Mouse (Mus musculus) left cerebral cortex, postnatal 25 days (tissue): ENCODE measurements around the gene Fam13c. TPM values are rescaled to one million over a fixed set of nuclear protein-coding genes. Genes with fewer than 3 reads are reported as not detected.
"Not testable (repeated sequence)": the region's sequence is repeated elsewhere in the genome, so short reads cannot be mapped to it uniquely, and the experiment has no call there.

Experiments
- DNase-seq, 2 experiments: peaks; one replicate each; pipeline ENCODE4 v3.0.0; 2022; ENCODE audit warnings: low spot score in 2 of 2, mixed read lengths in 1 of 2
- intact Hi-C: fragments of 180-260 bp; cut with DNase I; formaldehyde crosslinking; loops from one replicate; pipeline ENCODE4 v1.15.1; 2025
- total RNA-seq, 2 experiments: library from RNA; stranded (reverse); gene quantifications; 2 replicates each; pipeline ENCODE4 v1.2.3; 2021

Gene Fam13c
- total RNA-seq: 10 to 100 TPM; 59.4 to 60.7 TPM

DNA sequence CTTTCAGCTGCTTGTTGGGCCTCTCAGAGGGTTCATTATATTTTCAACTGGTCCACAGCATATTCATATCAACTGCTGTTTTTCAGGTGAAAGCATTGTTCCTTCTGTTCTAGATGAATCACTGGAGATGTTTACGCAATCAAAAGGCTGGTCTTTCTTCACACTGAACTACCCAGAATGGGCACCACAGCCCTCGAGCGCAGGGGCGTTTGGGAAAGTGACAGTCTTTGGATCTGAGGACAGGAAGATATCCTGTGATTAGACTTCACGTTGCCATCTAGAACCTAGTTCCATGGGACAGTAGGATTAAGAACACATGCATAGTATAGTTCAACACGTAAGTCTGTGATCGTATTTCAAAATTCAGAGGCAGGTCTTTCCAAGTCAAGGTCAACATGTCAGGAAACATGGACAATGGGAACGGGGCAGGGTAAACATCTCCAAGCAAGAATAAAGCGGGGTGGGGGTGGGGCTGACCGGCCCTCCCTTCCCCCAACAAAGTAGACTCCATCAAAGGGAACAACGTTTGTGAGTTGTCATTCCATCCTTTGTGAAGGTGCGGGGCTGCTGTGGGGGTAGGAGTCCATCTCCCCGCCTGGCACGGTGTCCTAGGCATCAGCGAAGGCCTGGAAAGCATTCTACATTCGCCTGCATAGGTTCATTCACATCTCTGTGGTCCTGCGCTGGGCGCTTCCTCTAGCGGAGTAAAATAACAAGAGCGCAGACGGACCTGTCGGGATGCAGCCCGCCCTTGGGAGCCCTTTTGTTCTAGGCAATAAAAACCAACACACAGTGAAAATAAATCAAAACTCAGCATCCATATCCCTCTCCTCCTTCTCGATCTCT, at the start of gene Fam13c:
TSS of gene Fam13c (plus strand) at position 806 of the 846 bp plus-strand sequence.
- peak; percentile 54 to 56 for DNase-seq
- intact Hi-C loops: loop anchor here (2.0 to 5.0 kb wide), 2 partner anchors 67 to 82 kb away; no protein-coding TSS in a partner anchor

DNA sequence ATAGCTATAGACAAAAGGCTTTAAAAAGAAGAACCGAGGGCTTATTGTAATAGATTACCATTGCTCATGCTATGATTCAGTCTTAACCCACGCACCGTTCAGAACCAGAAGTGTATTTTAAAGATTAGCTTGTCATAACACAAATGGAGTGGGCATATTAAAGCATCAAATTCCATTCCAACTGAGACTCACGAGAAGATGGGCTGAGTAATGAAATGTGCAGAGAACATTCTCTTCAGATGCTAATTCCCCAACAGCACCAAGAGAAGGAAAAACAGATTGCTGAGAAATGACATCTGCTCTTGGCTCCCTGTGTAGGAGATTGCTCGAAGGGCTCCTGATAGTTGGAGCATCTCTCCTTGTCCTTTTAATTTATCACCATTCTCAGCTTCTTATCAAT, 44.4 kb upstream of the Fam13c start:
- intact Hi-C loops: no loop called here
- DNase-seq: peak; percentile 41 to 89

DNA sequence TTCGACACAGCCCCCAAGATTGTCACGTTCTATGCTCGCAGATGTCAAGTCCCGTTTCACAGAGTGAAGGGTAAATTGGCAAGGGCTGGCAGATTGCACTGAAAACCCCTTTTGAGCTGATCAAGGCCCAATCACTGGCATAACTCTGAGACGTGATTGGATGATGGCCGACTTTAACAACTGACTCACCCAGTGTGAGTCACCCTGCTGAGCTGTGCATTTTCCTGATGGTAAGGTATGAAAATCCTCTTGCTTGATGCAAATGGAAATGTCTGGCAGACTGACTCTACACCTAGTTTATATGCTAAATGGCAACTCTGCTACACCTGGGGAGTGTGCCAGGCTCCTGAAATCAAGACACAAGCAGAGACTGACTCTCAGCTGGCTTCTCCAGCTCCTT, 42.1 kb upstream of the Fam13c start:
- peak in 1 of 2 experiments; percentile 89 for DNase-seq
- intact Hi-C loops: no loop called here

DNA sequence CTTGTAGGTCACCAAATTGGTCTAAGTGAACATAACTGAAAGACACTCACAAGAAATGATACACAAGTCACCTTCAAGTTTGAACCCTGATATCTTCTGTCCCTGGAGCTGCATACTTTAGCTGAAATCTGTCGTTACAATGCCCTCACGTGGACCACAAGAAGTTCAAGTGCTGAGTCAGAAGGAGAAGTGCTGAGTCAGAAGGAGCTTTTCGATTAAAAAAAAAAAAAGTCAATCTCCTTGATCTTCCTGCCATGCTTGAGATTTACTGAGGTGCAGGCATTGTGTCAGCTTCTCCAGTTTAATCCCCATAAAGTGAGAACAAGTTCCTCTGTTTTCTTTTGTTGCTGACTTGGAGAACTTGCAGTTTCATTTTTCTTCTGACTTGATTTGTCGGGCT, 38.3 kb upstream of the Fam13c start:
- DNase-seq: no peak
- intact Hi-C loops: no loop called here

DNA sequence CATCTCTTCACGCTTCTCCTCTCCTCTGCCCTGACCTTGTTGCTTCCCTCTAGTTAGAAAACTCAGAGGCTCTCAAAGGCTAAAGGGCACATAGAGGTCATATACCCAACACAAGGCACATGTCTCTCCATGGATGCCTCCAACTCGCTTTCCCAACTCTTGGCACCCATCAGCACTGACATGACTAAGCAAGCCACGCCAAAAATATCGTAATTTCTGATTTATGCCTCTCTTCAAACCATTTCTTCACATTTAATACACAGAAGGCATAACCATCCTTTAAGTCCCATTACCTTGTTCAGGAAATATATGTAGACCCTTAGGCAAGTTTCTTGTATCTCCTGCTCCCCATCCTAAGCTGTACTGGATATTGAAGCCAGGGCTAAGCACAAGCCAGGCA, 37.6 kb upstream of the Fam13c start:
- intact Hi-C loops: no loop called here
- no peak for DNase-seq

DNA sequence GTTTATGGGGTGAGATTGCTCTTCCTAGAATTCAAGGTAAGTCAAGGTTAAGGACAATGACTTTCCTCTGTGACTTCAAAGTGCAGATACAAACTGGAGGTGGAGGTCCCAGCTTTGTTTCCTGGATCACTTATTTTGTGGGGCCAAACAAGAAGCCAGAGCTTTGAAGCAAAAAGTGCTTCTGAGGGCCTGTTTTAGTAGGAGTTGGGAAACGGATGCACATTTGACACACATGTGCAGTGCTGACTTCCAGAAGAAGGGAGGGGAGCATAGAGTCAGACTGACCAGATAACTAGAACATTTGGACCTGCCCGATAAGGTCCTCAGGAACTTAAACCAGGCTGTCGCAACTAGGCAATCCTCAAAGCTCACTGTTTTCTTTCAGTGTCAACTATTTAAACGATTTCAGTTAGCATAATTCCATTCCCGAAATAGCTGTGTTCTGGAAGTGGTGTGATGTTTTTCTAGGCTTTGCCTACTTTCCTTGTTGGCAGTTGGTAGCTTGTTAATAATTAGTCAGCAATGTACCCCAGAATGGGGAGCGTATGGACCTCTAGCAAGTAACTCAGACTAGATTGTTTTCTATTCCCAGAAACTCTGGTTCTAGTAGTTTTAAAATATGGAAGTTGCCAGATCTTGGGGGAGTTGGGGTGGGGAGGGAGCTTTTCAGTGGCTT, 22.3 kb upstream of the Fam13c start:
- DNase-seq: no peak
- intact Hi-C loops: no loop called here

DNA sequence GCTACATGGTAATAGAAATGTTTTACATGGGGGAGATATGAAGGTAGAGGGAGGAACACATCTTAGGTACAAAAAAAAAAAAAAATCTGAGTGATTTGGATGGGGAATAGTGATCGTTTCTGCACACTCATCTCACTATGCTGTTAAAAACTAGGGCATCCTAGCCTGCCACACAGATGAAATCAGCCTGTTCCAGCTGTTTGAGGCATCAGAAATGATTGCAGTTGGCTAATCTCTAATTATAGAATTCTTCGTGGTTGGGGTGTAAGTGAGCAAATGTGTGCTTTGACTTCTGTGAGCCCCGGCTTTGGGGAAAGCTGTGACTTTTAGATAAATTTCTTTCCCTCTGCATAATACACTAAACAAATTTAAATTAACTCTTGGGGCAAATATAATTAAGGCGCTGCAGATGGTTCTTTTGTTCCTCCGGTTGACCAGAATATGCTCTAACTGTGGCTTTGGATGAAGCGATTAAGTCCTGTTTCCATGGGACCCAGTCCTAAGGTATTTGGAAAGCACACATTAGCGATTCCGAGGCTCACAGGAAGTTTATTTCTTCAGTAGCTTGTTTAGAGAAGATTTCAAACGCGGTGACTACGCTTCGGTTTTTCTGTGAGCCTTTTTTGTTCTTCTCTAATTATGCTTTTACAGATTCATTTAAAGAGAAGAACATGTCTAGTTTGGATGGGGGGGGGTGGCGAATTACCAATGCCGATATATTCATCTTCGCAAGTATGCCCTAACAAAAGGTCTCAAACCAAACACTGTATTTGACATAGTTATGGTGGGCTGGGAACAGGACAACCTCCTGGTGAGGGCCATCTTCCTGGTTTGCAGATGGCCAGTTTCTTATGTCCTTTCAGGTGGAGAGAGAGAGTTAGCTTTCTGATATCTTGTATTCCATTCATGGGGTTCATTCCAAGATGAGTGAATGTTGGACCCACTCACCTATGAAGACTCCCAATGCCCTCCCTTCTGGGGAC, 20.7 kb upstream of the Fam13c start:
- DNase-seq: no peak
- intact Hi-C loops: no loop called here

DNA sequence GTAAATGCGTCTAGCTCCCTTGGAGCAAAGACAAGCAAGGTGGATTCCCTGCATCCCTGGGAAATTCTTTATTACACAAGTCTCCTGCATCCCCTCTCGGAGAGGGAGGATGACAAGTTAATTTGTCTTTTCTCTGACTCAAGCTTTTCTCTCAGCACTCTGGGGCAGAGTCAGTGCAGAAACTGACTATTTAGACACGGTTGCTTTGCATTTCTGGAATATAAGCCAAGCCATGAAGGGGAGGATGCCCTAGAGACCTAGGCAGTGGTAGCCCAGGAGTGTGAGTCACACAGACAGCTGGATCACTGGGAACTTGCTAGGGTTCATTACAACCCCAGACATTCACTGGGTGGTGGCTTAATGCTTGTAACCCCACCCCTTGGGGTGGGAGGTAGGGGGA, 13.9 kb upstream of the Fam13c start:
- intact Hi-C loops: no loop called here
- DNase-seq: no peak

DNA sequence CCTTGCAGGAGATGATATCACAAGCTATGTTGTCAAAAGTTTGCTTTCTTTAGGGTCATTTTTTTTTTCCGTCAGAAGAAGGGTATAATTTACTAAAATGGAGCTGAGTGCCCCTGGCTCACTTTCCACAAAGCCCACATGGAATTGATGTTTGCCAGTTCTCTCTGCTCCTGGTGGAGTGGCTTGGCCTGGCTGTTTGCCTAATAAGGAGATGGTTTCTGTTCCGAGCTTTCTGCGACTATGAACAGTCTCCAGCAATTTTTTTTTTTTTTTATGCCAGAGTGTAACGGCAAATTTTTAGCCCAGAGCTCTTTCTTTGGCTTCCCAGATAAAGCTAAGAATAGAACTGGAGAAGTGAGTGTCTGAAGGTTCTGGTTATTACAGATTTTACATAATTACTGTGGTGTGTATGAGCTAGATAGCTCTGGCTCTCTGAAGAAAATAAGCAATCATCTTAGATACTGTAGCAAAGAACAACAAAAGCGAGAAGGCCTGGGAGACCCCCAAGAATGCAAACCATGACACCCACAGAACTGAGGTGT, 12.1 kb upstream of the Fam13c start:
- peak; percentile 61 to 85 for DNase-seq
- intact Hi-C loops: no loop called here

DNA sequence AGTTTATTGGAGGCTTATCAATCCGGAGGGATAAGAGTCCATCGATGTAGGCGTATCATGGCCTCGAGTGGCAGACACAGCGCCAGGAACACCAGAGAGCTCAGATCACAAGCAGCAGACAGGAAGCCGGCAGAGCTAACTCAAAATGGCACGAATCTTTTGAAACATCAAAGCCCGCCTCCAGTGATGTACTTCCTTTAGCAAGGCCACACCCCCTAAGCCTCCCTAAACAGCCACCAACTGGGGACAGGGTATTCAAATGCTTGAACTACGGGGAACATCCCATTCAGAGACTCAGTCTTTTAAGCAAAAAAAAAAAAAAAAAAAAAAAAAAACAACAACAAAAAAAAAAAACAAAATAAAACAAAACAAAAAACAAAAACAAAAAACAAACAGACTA, 10.9 kb upstream of the Fam13c start:
- intact Hi-C loops: no loop called here
- no peak for DNase-seq

DNA sequence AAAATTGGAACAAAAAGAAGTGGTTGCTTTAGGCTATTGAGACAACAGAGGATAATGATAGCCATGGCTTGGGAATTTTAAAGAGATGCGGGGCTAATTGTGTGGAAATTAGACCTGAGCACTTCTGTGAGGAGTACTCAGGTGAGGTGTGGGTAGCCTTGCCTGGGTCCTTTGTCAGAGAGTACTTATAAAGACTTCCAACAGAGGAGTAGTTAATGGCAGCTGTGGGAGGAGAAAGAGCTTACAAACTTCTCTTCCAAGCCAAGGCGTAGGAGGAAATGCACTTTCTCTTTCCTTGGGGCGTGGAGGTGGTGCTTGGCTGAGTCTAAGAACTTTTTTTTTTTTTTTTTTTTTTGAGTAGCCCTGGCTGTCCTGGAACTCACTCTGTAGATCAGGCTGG, 6.9 kb upstream of the Fam13c start:
- intact Hi-C loops: no loop called here
- DNase-seq: peak in 1 of 2 experiments; percentile 66

DNA sequence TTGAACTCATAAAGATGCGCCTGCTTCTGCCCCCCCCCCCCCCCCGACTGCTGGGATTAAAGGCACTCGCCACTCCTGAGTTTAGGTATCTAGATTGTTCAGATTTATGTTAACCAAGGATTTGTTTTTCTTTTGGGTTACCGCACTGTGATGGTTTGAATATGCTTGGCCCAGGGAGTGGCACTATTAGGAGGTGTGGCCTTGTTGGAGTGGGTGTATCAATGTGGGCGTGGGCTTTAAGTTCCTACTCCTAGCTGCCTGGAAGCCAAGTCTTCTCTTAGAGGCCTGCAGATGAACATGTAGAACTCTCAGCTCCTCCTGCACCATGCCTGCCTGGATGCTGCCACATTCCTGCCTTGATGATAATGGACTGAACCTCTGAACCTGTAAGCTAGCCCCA, 6.5 kb upstream of the Fam13c start:
- intact Hi-C loops, DNase-seq: not testable (repeated sequence)

DNA sequence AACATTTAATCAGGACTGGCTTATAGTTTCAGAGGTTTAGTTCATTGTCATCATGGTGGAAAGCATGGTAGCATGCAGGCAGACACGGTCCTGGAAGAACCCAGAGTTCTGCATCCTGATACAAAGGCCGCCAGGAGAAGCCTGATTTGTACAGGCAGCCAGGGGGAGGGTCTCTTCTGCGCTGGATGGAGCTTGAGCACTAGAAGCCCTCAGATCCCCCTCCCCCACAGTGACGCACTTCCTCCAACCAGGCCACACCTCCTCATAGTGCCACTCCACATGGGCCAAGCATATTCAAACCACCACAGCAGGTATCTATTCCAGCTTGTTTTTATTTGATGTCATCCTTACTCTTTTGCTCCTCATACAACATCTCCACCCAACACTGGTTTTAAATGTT, 3.6 kb upstream of the Fam13c start:
- intact Hi-C loops: no loop called here
- no peak for DNase-seq

DNA sequence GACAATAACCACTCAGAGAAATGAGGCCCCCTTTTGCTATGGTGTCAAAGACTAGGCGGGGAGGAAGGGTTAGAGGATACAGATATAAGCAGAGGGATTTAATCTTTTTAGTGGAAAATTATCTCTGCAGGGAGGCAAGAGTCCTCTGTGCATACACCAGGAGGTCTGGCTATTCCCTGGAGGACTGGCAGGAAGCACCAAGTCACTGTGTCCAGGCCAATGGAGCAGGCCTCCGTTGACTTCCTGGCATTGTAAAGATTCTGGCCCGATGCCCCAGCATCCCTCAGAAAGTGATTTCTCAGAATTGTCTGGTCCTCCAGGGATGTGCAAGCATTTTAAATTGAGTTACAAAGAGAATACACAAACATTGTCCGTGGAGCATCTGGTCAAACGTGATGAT, 3.0 kb upstream of the Fam13c start:
- intact Hi-C loops: no loop called here
- DNase-seq: no peak

DNA sequence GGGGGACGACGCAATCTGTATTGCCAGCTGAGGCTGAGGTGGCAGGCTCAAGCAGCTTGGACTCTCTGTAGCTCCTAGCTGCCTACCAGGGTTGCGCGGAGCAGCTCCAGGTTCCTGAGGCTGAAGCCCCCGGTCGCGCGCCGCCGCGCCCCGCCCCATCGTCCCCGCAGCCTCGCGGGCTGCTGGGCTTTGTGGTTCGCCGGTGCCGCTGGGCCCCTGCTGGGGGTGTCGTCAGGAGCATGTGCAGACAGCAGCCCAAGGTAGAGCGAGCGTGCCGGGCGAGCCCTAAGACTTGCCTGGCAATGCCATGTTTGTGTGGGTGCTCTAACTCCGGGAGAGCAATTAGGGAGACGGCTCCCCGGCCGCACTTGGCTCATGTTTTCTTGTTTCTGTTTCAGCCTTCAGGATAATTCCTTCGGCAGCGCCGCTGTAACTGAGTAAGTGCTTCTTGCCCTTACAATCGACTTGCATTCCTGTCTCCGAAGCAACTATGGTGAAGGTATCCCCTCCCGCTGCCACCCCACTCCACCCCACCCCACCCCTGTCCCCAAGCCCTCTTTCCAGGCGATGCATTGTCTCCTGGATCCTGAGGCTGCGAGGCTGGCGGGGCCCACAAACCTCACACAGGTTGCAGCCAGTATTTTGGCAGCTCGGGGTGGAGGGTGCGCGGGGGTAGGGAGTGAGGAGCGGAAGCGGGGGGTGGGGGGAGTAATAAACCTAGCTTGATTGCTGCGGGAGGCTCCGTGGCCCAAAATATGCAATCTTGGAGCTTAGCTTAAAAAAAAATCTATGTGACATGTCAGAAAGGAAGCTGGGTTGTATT, 569 bp downstream of the Fam13c start:
- peak; percentile 75 to 83 for DNase-seq
- intact Hi-C loops: loop anchor here (2.0 to 5.0 kb wide), 2 partner anchors 68 to 81 kb away; no protein-coding TSS in a partner anchor

DNA sequence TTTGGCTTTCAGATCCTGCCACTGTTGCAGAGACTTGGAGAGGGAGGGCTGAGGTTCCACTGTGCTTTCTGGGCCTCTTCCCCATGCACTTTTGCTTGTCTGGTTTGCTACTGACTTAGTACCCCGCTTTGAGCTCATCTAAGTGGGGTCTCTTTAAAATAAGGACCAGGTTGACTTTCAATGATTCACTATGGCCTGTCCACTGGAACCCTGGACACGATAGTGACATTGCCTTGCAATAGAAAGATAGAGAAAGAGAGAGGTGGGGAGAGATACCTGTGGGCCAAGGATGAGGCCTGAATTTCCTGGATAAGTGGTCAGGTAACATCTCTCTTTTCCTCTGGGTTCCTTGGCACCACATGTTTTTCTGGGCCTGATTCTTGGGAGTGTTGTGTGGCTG, 1.9 kb downstream of the Fam13c start:
- intact Hi-C loops: loop anchor here (5.0 kb wide), 1 partner anchor 80 kb away; no protein-coding TSS in a partner anchor
- no peak for DNase-seq

DNA sequence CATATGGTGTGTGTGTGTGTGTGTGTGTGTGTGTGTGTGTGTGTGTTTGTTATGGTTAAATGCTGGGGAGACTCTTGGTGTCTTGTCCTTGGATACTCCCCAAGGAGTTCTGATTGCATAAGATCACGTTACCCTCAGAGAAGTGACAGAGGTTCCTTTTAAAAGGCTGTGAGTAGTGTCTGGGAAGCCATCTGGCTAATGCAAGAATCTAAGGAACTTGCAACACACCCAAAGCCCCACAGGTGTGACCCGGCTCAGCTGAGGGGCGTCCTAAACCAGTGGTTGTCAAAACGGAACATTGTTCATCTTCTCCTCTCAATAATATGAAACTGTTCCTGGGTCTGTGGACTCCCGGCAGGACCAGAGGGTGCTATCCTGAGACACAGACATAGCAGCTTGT, 2.3 kb downstream of the Fam13c start:
- DNase-seq: no peak
- intact Hi-C loops: loop anchor here (5.0 kb wide), 1 partner anchor 80 kb away; no protein-coding TSS in a partner anchor

DNA sequence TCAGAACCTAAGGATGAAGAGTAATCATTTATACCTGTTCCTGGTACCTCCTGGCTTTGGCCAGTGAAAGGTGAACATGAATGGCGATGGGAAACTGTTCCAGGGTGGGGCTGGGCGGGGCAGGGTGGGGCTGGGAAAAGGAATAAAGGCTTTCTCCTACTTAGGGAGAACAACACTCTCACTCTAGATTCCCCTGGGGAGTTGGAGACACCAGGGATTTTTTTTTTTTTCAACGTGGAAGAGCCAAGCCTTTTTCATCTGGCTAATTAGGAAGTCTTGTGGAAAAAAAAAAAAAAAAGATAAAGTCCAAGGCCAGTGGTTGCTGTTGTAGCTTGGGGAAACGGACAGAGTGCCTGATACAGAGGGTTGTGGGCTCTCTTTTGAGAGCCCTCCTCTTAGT, 7.5 kb downstream of the Fam13c start:
- DNase-seq: no peak
- intact Hi-C loops: no loop called here

DNA sequence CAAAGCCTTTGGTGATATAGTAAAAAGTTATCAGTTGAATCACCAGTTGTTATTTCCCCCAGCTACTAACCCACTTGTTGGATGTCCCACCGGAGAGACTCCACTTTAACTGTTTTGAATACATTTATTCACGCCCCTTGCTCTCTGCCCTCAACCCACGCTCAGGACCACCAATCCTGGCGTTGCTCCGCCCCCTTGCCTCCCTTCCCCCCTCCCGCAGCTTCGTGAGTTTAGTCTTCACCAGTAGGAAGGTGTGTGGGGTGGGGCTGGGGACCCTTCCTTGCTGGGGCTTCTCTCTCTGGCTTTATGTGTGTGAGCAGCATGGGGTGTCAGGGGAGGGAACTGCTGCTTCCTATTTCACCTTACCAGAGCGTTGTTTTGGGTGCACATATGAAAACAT, 8.9 kb downstream of the Fam13c start:
- no peak for DNase-seq
- intact Hi-C loops: no loop called here
